Mouse (Mus musculus) thymus, adult 2 months (tissue): ENCODE data around the gene Cped1.

Experiments
- CTCF ChIP-seq: fragments of 200-500 bp; IDR thresholded peaks from 2 replicates; pipeline ENCODE4 v1.5.1; 2012; ENCODE audit warnings: mild to moderate bottlenecking, control low read depth, low read length, moderate library complexity, borderline replicate concordance; ENCODE audit not compliant: control insufficient read depth, poor library complexity, insufficient read depth; ENCODE audit errors: extremely low read depth
- POLR2A ChIP-seq: fragments of 200-500 bp; IDR thresholded peaks from 2 replicates; pipeline ENCODE4 v1.6.1; 2012; ENCODE audit warnings: mild to moderate bottlenecking, low read length, control low read depth, moderate library complexity; ENCODE audit not compliant: control insufficient read depth, poor library complexity, insufficient read depth; ENCODE audit errors: extremely low read depth

DNA sequence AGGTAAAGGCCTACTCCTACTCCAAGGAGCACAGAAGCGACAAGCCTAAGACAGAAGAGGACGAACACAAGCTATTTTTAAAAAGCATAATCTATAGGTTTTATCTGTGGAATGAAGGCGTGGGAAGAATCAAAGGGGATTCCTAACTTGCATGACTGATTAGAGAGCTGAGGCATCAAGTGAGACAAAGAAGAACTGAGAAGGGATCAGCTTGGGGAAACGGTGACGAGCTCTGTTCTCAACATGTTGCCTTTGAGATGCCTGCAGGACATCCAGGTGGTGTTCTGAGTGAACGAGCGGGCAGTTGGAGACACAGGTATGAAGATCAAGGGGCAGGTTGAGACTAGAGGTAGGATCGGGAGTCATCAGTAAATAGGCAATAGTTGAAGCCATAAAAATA, 257.6 kb downstream of the Cped1 start:
- no peak for TF ChIP-seq POLR2A
- TF ChIP-seq CTCF = no peak
